Mouse (Mus musculus): Measurements from ENCODE around the gene Etfa. TPM values are rescaled to one million over a fixed set of nuclear protein-coding genes. Genes with fewer than 3 reads are reported as not detected.

The Etfa gene
- polyA plus RNA-seq, 1 experiment from 2014 or later = 175 TPM

- Histone ChIP-seq H3K27ac (ENCODE audit: low read length) (no peak overlapping the region), H3K9me3 (ENCODE audit: low read length) (no peaks in the 10 kb centered on the region), H3K27me3 (replicated peaks; ENCODE audit: insufficient read depth, low read length) (no peaks in the 10 kb centered on the region), H3K9ac (replicated peaks; ENCODE audit: low read depth) (no peak overlapping the region), H3K4me2 (replicated peaks; ENCODE audit: low read depth, low read length) (no peak overlapping the region), H3K4me3 (ENCODE audit: low read depth, low read length) (no peak overlapping the region), H3K4me1 (ENCODE audit: insufficient read depth, low read depth, low read length) (no peaks in the 10 kb centered on the region), H3K36me3 (ENCODE audit: insufficient read depth, low read length) (no peaks in the 10 kb centered on the region)
- ATAC-seq = no peak
- WGBS = 62% methylated on average over 14 of the region's 14 CpGs
- DNase-seq (ENCODE audit: low spot score) = no peak
- TF ChIP-seq CTCF (IDR thresholded peaks at IDR 0.05) = no peak
- no peak for TF ChIP-seq EP300 (IDR thresholded peaks at IDR 0.05)
Measured at GRCm38 (mm10) chr9:55432306-55433289, 79.4 kb downstream of the Etfa start.

- peak; percentile 69 for DNase-seq (ENCODE audit: low spot score)
- no peak overlapping the region for H3K9ac ChIP-seq (replicated peaks; ENCODE audit: low read depth)
- ATAC-seq = peak; percentile 65
Measured at GRCm38 (mm10) chr9:55430133-55430532, 81.9 kb downstream of the Etfa start.

GRCm38 (mm10) chr9:55429242-55429975 lies 82.6 kb downstream of the Etfa start:
- H3K9me3 ChIP-seq (ENCODE audit: low read length) = no peaks in the 10 kb centered on the region
- no peaks in the 10 kb centered on the region for H3K27me3 ChIP-seq (replicated peaks; ENCODE audit: insufficient read depth, low read length)
- no peak overlapping the region for H3K27ac ChIP-seq (ENCODE audit: low read length)
- DNase-seq (ENCODE audit: low spot score) (peak; percentile 80), ATAC-seq (peak; percentile 76)
- peak overlapping the region; percentile 46 for H3K4me2 ChIP-seq (replicated peaks; ENCODE audit: low read depth, low read length)
- no peaks in the 10 kb centered on the region for H3K36me3 ChIP-seq (ENCODE audit: insufficient read depth, low read length)
- TF ChIP-seq EP300 (IDR thresholded peaks at IDR 0.05) = no peak
- peak; percentile 87 for TF ChIP-seq CTCF (IDR thresholded peaks at IDR 0.05)
- H3K4me3 ChIP-seq (ENCODE audit: low read depth, low read length) = no peak overlapping the region
- 28% methylated on average over 12 of the region's 12 CpGs for WGBS
- no peaks in the 10 kb centered on the region for H3K4me1 ChIP-seq (ENCODE audit: insufficient read depth, low read depth, low read length)
- no peak overlapping the region for H3K9ac ChIP-seq (replicated peaks; ENCODE audit: low read depth)

More at GRCm38 (mm10) chr9:55430133-55430532, 81.9 kb downstream of the Etfa start:
- Histone ChIP-seq H3K4me2 (replicated peaks; ENCODE audit: low read depth, low read length) (peak overlapping the region; percentile 46), H3K36me3 (ENCODE audit: insufficient read depth, low read length) (no peaks in the 10 kb centered on the region), H3K4me1 (ENCODE audit: insufficient read depth, low read depth, low read length) (no peaks in the 10 kb centered on the region), H3K9me3 (ENCODE audit: low read length) (no peaks in the 10 kb centered on the region), H3K27ac (ENCODE audit: low read length) (no peak overlapping the region), H3K4me3 (ENCODE audit: low read depth, low read length) (no peak overlapping the region), H3K27me3 (replicated peaks; ENCODE audit: insufficient read depth, low read length) (no peaks in the 10 kb centered on the region)
- no peak for TF ChIP-seq EP300 (IDR thresholded peaks at IDR 0.05)
- TF ChIP-seq CTCF (IDR thresholded peaks at IDR 0.05) = peak; percentile 56
- WGBS = 29% methylated on average over 20 of the region's 20 CpGs

GRCm38 (mm10) chr9:55425271-55425810 lies 86.7 kb downstream of the Etfa start:
- no peak for TF ChIP-seq EP300 (IDR thresholded peaks at IDR 0.05)
- TF ChIP-seq CTCF (IDR thresholded peaks at IDR 0.05) = no peak
- 68% methylated on average over 7 of the region's 7 CpGs for WGBS
- DNase-seq (ENCODE audit: low spot score) (no peak), ATAC-seq (no peak)
- no peak overlapping the region for H3K4me3 ChIP-seq (ENCODE audit: low read depth, low read length)
- H3K36me3 ChIP-seq (ENCODE audit: insufficient read depth, low read length) = no peaks in the 10 kb centered on the region
- H3K9ac ChIP-seq (replicated peaks; ENCODE audit: low read depth) = no peak overlapping the region
- no peaks in the 10 kb centered on the region for H3K9me3 ChIP-seq (ENCODE audit: low read length)
- no peak overlapping the region for H3K4me2 ChIP-seq (replicated peaks; ENCODE audit: low read depth, low read length)
- H3K4me1 ChIP-seq (ENCODE audit: insufficient read depth, low read depth, low read length) = no peaks in the 10 kb centered on the region
- H3K27me3 ChIP-seq (replicated peaks; ENCODE audit: insufficient read depth, low read length) = no peaks in the 10 kb centered on the region
- no peak overlapping the region for H3K27ac ChIP-seq (ENCODE audit: low read length)

GRCm38 (mm10) chr9:55423451-55424424 lies 88.3 kb downstream of the Etfa start:
- no peak for ATAC-seq
- Histone ChIP-seq H3K27ac (ENCODE audit: low read length) (no peak overlapping the region), H3K27me3 (replicated peaks; ENCODE audit: insufficient read depth, low read length) (no peaks in the 10 kb centered on the region), H3K4me1 (ENCODE audit: insufficient read depth, low read depth, low read length) (no peaks in the 10 kb centered on the region), H3K36me3 (ENCODE audit: insufficient read depth, low read length) (no peaks in the 10 kb centered on the region), H3K9ac (replicated peaks; ENCODE audit: low read depth) (no peak overlapping the region), H3K9me3 (ENCODE audit: low read length) (no peaks in the 10 kb centered on the region), H3K4me3 (ENCODE audit: low read depth, low read length) (no peak overlapping the region), H3K4me2 (replicated peaks; ENCODE audit: low read depth, low read length) (no peak overlapping the region)
- TF ChIP-seq CTCF (IDR thresholded peaks at IDR 0.05) (no peak), EP300 (IDR thresholded peaks at IDR 0.05) (no peak)
- DNase-seq (ENCODE audit: low spot score) = no peak
- WGBS = 68% methylated on average over 14 of the region's 14 CpGs
